Mouse (Mus musculus) liver, embryonic 16.5 days (tissue): Measurements from ENCODE around the gene Elfn1. TPM values are rescaled to one million over a fixed set of nuclear protein-coding genes. Genes with fewer than 3 reads are reported as not detected.

Experiments used
- ATAC-seq: fragments of 200-750 bp; cut with Nextera tagmentation; 2 replicates; pipeline ENCODE4 v1.8.0; 2017; ENCODE audit warnings: low read depth, mild to moderate bottlenecking, moderate number of reproducible peaks, moderate library complexity
- H3K27ac ChIP-seq: fragments of 300-500 bp; sonication (generic); 2 replicates; pipeline ENCODE4 v1.5.1; 2014; ENCODE audit warnings: mild to moderate bottlenecking, low read length
- H3K27me3 ChIP-seq: fragments of 300-500 bp; sonication (generic); 2 replicates; pipeline ENCODE4 v1.6.1; 2014; ENCODE audit warnings: low read depth, low read length, mixed read lengths; ENCODE audit not compliant: control insufficient read depth, insufficient read depth
- H3K36me3 ChIP-seq: fragments of 300-500 bp; sonication (generic); 2 replicates; pipeline ENCODE4 v1.6.1; 2014; ENCODE audit warnings: mild to moderate bottlenecking; ENCODE audit not compliant: control insufficient read depth, insufficient read depth
- H3K4me1 ChIP-seq: fragments of 300-500 bp; sonication (generic); 2 replicates; pipeline ENCODE4 v1.6.1; 2014; ENCODE audit warnings: low read depth, low read length, mixed read lengths; ENCODE audit not compliant: control insufficient read depth
- H3K4me2 ChIP-seq: fragments of 300-500 bp; sonication (generic); 2 replicates; pipeline ENCODE4 v1.6.1; 2014; ENCODE audit warnings: low read depth, low read length, mixed read lengths
- H3K4me3 ChIP-seq: fragments of 300-500 bp; sonication (generic); 2 replicates; pipeline ENCODE4 v1.5.1; 2014; ENCODE audit warnings: low read depth, mild to moderate bottlenecking, low read length
- H3K9ac ChIP-seq: fragments of 300-500 bp; sonication (generic); 2 replicates; pipeline ENCODE4 v1.6.1; 2014; ENCODE audit warnings: low read depth, low read length
- H3K9me3 ChIP-seq: fragments of 300-500 bp; sonication (generic); replicated peaks from 2 replicates; pipeline ENCODE4 v1.6.1; 2016; ENCODE audit warnings: low read length; ENCODE audit not compliant: control insufficient read depth
- WGBS: fragments of 180-500 bp; shearing (Covaris S2); extraction: QIAGEN DNeasy Blood & Tissue Kit; methylation state at CpG from one replicate; pipeline ENCODE4 v1.1.7; 2014; ENCODE audit not compliant: insufficient replicate concordance; 5-methylcytosine and 5-hydroxymethylcytosine counted together
- polyA plus RNA-seq: library from polyadenylated mRNA; unstranded; fragments of >200 nt; fragmentation: Nextera tagmentation; extraction: Ambion mirVana; gene quantifications from 2 replicates; pipeline ENCODE4 v1.2.1, GENCODE M21; 2015

The Elfn1 gene
- polyA plus RNA-seq, 1 experiment from 2014 or later, result not detected

DNA sequence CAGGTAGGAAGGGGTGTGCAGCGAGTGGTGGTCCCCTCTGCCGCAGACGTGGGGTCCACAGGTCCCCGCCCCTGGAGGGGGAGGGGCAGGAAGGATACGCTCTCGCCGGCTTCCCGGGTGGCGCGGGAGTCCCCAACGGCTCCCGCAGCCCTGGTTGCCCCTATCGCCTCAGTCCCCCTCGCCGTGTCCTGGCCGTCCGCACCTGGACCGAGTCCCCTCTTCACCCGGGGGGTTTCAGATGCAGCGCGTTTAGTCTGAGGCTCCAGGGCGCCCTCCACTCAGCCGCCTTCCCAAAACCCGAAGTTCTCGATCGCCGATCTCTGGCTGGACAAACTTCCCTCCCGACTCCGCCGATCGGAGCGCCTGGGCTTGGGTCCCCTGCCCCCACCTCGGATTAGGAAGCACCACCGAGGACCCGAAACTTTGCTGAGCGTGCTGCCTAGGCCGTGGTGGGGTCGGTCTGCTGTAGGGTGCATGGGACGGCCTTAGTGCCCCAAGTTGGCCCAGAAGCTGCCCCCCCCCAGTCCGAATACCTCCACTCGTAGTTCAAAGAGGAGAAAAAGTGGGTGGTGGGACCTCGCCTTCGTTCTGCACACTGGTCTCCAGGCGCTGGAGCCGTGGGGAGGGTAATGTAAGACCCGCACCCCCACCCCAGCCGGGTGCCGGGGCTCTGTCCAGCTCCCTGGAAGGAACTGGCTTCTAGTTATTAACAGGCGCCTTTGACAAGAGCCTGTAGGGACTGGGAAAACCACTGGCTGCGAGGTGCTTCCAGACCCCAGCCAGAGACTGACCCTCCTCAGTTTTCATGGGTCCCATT is 1.3 kb downstream of the Elfn1 start:
- peak overlapping the region; percentile 54 for H3K4me3 ChIP-seq
- ATAC-seq, result no peak
- no peaks in the 10 kb centered on the region for H3K36me3 ChIP-seq
- no peak overlapping the region for H3K27ac ChIP-seq
- no peaks in the 10 kb centered on the region for H3K9me3 ChIP-seq
- peak overlapping the region; percentile 62 for H3K4me2 ChIP-seq
- peaks cover 3% of the 10 kb centered on the region for H3K4me1 ChIP-seq
- H3K27me3 ChIP-seq, result peaks cover 90% of the 10 kb centered on the region
- WGBS, result 1% methylated on average over 49 of the region's 50 CpGs
- no peak overlapping the region for H3K9ac ChIP-seq

DNA sequence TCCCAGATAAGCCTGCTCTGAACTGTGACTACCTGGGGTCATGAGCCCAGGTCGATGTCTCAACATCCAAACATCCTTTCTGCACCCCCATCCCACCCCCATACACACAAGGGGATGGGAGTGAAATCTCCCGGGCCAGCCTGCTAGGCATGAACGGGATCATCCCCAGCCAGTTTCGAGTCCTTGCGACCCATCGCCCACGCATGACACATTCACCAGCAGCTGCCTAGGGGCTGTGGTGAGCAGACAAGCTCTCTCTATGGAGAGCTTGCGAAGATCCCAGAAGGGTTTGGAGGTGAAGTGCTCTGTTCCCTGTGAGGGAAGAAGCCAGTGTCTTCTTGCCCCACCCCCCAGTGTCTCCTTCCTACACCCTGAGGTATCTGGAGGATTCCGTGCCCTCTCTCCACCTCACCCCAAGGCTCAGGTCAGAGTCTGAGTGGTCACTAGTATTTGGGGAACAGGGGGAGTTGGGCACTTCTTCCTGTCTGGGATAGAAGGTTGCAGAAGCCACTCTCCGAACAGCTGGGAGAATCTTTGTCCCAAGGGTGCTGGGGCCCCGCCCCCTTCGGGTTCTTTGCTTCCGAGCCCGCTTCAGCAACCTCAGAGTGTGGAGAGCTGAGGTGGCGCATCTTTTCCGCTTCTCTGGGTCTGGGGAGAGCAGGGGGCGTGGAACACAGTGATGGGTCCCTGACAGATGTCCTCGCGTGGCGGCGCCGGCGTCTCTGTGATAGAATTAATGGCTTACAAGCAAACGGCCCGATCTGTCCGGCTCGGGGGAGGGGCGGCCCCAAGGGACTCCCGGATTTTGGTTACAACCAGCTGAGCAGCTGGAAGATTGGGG is 2.2 kb downstream of the Elfn1 start:
- no peaks in the 10 kb centered on the region for H3K36me3 ChIP-seq
- H3K4me3 ChIP-seq, result no peak overlapping the region
- peaks cover 3% of the 10 kb centered on the region for H3K4me1 ChIP-seq
- no peak overlapping the region for H3K27ac ChIP-seq
- no peak overlapping the region for H3K9ac ChIP-seq
- no peak overlapping the region for H3K4me2 ChIP-seq
- no peak for ATAC-seq
- H3K27me3 ChIP-seq, result peaks cover 99% of the 10 kb centered on the region
- H3K9me3 ChIP-seq, result no peaks in the 10 kb centered on the region
- 2% methylated on average over 29 of the region's 29 CpGs for WGBS

DNA sequence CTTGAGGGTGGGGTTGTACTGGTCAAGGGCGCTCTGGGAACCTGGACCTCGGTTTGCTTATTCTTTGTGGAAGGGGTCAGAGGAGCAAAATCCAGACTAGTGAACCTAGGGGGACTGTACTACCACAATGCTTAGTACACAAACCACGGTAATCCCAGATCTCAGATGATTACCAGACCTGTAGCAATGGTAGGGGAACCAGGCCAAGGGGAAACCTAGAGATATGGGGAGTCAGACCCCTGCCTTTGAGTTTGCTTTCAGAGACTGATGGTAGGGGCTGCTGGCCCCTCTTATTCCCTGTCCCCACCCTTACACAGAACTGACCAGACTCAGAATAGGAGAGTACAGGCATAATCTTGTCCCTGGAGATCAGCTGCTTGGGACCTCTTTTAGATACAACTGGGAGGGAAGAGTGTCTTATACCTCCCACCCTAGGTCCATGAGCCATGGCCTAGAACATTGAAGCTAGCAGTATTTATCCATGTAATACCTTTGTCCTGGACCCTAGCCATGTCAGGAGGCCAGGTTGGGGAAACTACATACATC is 3.1 kb downstream of the Elfn1 start:
- Histone ChIP-seq H3K9me3 (no peaks in the 10 kb centered on the region), H3K36me3 (no peaks in the 10 kb centered on the region), H3K4me1 (peaks cover 3% of the 10 kb centered on the region), H3K27ac (no peak overlapping the region), H3K9ac (no peak overlapping the region), H3K4me3 (no peak overlapping the region), H3K4me2 (no peak overlapping the region), H3K27me3 (peaks cover 98% of the 10 kb centered on the region)
- 4% methylated on average over 3 of the region's 3 CpGs for WGBS
- no peak for ATAC-seq

DNA sequence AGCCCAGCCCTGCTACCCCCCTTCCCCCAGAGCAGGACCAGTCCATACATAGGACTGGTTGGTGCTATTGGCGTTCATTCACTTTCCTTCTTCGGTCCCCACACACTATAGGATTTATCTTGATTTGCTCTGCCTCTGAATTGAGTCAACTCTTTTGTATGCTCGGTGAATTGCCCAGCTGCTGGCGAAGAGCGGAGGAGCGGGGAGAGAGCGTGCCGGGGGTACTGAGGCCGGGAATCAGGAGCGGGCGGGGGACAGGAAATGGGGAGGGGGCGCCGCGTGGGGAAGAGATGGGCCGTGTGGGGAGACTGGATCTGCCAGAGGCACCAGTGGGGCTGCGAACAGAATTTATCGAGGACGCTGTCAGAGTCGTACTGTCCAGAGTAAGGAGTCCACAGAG is 3.8 kb downstream of the Elfn1 start:
- H3K36me3 ChIP-seq, result no peaks in the 10 kb centered on the region
- no peak overlapping the region for H3K4me3 ChIP-seq
- no peak overlapping the region for H3K4me2 ChIP-seq
- no peak overlapping the region for H3K27ac ChIP-seq
- H3K9me3 ChIP-seq, result no peaks in the 10 kb centered on the region
- peaks cover 92% of the 10 kb centered on the region for H3K27me3 ChIP-seq
- 3% methylated on average over 19 of the region's 19 CpGs for WGBS
- ATAC-seq, result no peak
- H3K9ac ChIP-seq, result no peak overlapping the region
- peaks cover 3% of the 10 kb centered on the region for H3K4me1 ChIP-seq

DNA sequence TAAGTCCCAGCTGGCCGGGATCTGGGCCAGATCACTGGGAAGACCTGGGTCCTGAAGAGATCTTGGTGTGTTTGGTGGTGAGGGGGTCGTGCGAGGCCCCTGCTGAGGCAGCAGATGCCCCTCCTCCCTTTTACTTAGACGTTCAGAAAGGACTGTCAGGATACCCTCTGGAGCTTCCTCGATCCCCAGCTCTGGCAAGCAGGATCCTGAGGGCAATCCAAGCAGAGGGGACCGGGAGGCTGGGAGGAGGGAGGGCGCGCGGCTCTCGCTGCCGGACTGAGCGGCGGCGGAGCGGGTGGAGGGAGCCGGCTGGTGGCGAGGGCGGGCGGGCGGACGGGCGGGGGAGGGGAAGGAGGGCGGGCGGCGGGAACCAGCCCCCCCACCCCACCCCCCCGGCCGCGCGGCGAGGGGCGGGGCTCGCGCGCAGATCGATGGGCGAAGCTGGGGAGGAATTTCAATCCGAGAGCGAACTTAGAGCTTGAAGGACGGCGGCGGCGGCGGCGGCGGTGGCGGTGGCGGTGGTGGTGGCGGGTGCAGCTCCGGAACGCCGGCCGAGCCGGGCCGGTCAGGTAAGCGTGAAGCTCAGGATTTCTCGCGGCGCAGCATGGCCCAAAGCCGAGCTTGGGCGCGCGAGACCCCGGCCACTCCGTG is 4.5 kb downstream of the Elfn1 start:
- Histone ChIP-seq H3K27ac (no peak overlapping the region), H3K4me2 (peak overlapping the region; percentile 57), H3K27me3 (peaks cover 84% of the 10 kb centered on the region), H3K36me3 (no peaks in the 10 kb centered on the region), H3K4me3 (peak overlapping the region; percentile 46), H3K9me3 (no peaks in the 10 kb centered on the region), H3K4me1 (peaks cover 3% of the 10 kb centered on the region), H3K9ac (no peak overlapping the region)
- WGBS, result under 1% methylated on average over 31 of the region's 64 CpGs
- no peak for ATAC-seq

DNA sequence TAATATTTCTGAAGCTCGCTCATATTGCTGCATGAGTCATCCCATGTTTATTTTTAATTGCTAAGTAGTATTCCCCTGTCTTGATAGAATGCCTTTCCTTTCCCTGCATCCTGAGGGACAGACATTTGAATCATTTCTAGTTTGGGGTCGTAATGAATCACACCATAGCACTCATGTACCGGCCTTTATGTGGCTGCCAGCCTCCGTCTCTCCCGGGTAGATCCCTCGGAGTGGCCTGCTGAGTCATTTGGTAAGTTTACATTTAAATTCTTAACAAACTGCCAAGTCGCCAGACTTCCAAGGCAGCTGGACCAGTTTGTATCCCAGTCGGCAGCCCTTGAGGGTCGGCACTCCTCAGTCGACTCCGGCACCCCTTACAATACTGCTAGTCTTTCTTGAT is 13.9 kb downstream of the Elfn1 start:
- Histone ChIP-seq H3K27me3 (no peaks in the 10 kb centered on the region; the same call in none of the 2 replicates), H3K36me3 (no peaks in the 10 kb centered on the region), H3K9me3 (peaks cover 3% of the 10 kb centered on the region; the same call in 1 of the 2 replicates), H3K4me1 (no peaks in the 10 kb centered on the region), H3K27ac (no peak overlapping the region), H3K9ac (no peak overlapping the region), H3K4me3 (no peak overlapping the region), H3K4me2 (no peak overlapping the region)
- 60% methylated on average over 11 of the region's 11 CpGs for WGBS
- no peak for ATAC-seq

- H3K9ac ChIP-seq, result no peak overlapping the region
- H3K36me3 ChIP-seq, result no peaks in the 10 kb centered on the region
- 84% methylated on average over 8 of the region's 8 CpGs for WGBS
- no peak overlapping the region for H3K4me2 ChIP-seq
- no peak overlapping the region for H3K4me3 ChIP-seq
- H3K27ac ChIP-seq, result no peak overlapping the region
- no peaks in the 10 kb centered on the region for H3K4me1 ChIP-seq
- ATAC-seq, result no peak
- H3K27me3 ChIP-seq, result peaks cover 2% of the 10 kb centered on the region; the same call in 1 of the 2 replicates
- H3K9me3 ChIP-seq, result peaks cover 3% of the 10 kb centered on the region; the same call in 1 of the 2 replicates
Measured at GRCm38 (mm10) chr5:139923867-139924266, 16.1 kb downstream of the Elfn1 start.

DNA sequence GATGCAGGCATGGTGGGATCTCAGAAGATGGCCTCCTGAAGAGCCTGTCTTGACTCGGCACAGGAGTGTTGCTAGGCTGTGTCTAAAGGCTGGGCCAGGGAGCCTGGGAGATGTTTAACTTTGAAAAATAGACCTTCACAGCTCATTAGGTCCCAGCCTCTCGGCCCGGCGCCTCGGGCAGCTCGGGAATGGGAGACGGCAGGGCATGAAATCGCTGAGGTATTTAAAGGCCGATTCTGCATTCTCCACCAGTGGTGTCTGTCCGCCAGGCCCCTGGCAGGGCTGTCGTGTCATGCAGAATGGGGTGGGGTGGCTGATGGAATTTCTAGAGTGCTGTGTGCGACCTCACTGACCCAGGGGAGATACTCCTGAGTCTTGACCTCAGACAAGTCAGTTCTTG is 22.4 kb downstream of the Elfn1 start:
- Histone ChIP-seq H3K4me2 (no peak overlapping the region), H3K27me3 (peaks cover 10% of the 10 kb centered on the region), H3K27ac (no peak overlapping the region), H3K4me3 (no peak overlapping the region), H3K36me3 (no peaks in the 10 kb centered on the region), H3K9ac (no peak overlapping the region), H3K4me1 (no peaks in the 10 kb centered on the region), H3K9me3 (no peaks in the 10 kb centered on the region)
- ATAC-seq, result no peak
- 64% methylated on average over 12 of the region's 12 CpGs for WGBS
